Mouse (Mus musculus): ENCODE measurements at regions not wholly inside any gene's neighbourhood (a gene's known extent, or its start where the extent isn't known, plus 50 kb on each side); places are given as distances from the start of the nearest gene placed in this dataset.

DNA sequence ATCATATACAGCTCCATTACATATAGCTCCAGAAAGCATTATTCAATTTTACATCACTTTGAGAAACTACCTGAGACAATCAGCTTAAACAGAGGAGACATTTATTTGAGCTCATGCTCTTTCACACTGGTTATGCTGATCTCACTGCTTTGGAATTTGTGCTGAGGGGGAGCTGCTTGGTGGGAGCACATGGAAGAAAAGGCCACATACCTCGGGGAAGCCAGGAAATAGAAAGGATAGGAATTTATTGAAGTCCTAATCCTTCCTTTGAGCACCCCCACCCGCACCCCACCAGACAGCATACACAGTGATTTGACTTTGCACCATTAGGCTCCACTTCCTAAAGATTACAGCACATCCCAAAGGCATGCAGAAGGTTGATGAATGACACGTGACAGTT, 296.0 kb upstream of the Slc35b3 start:
- H3K4me1 ChIP-seq = no peaks in the 10 kb centered on the region
- 18% methylated on average over 3 of the region's 3 CpGs for WGBS
- no peak for ATAC-seq (ENCODE audit: borderline replicate concordance, extremely low read depth, low FRiP score, low TSS enrichment)
- no peaks in the 10 kb centered on the region for H3K27me3 ChIP-seq
- H3K4me3 ChIP-seq = no peak overlapping the region
- H3K9me3 ChIP-seq = no peaks in the 10 kb centered on the region
- H3K27ac ChIP-seq = no peak overlapping the region
- H3K36me3 ChIP-seq = no peaks in the 10 kb centered on the region
- H3K4me2 ChIP-seq = no peak overlapping the region
- no peak overlapping the region for H3K9ac ChIP-seq

DNA sequence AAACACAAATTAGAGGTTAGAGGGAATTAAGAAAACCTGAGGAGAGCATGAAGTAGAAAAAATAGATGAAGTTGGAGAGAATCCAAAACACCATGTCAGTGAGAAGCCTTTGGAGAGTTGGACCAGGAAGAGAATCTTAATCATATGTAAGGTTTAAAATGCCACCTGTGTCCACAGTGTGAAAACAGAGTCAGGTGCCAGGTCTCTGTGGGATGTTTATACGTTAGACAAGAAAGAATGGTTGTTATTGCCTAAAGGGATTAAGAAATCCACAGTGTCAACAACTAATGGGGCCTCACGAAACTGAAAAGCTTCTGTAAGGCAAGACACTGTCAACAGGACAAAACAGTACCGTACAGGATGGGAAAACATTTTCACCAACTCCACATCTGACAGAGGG, 294.7 kb upstream of the Slc35b3 start:
- H3K27me3 ChIP-seq = no peaks in the 10 kb centered on the region
- no peak for ATAC-seq (ENCODE audit: borderline replicate concordance, extremely low read depth, low FRiP score, low TSS enrichment)
- H3K9me3 ChIP-seq = no peaks in the 10 kb centered on the region
- H3K36me3 ChIP-seq = no peaks in the 10 kb centered on the region
- H3K4me1 ChIP-seq = no peaks in the 10 kb centered on the region
- H3K4me3 ChIP-seq = no peak overlapping the region
- 65% methylated on average over 3 of the region's 3 CpGs for WGBS
- H3K27ac ChIP-seq = no peak overlapping the region
- H3K4me2 ChIP-seq = no peak overlapping the region
- H3K9ac ChIP-seq = no peak overlapping the region

DNA sequence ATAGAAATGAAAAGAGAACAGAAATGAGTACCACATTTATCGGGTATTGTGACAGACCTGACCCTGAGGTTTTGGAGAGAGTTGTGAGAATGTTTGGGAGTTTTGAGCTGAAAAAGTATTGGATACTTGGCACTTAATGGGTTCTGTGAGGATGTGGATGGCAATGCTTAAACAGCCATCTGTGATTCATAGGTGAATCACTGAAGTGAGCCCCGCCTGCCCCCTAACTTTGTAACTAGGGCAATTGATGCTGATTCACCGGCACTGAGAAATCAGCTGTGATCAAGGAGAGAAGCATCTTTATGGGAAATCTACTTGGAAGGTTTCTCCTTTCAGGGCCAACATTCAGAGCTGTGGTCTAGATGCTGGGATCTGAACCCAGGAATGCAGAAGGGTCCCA, 291.9 kb upstream of the Slc35b3 start:
- H3K4me2 ChIP-seq = no peak overlapping the region
- no peak overlapping the region for H3K27ac ChIP-seq
- H3K9me3 ChIP-seq = no peaks in the 10 kb centered on the region
- WGBS = 97% methylated on average over 3 of the region's 3 CpGs
- no peak overlapping the region for H3K9ac ChIP-seq
- H3K4me3 ChIP-seq = no peak overlapping the region
- no peaks in the 10 kb centered on the region for H3K4me1 ChIP-seq
- no peaks in the 10 kb centered on the region for H3K36me3 ChIP-seq
- ATAC-seq (ENCODE audit: borderline replicate concordance, extremely low read depth, low FRiP score, low TSS enrichment) = no peak
- no peaks in the 10 kb centered on the region for H3K27me3 ChIP-seq

DNA sequence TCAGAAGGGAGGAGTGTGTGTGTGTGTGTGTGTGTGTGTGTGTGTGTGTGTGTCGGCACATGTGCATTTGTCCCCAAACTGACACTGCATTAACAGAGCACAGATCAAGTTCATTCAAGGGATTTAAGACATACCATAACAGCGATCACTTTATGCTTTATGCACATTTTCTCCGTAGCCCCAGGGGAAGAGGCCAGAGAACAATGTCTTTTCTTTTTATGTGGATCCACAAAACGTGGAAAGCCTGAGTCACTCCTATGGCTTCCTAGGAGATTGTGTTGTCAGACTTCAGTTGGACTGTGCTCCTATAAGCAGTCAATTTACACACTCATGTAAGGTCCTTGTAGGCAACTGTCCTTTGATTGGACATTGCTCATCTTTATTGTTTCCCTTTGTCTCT, 289.4 kb upstream of the Slc35b3 start:
- H3K27ac ChIP-seq = no peak overlapping the region
- WGBS = 73% methylated on average over 4 of the region's 4 CpGs
- H3K4me1 ChIP-seq = no peaks in the 10 kb centered on the region
- no peak for ATAC-seq (ENCODE audit: borderline replicate concordance, extremely low read depth, low FRiP score, low TSS enrichment)
- no peaks in the 10 kb centered on the region for H3K36me3 ChIP-seq
- H3K9ac ChIP-seq = no peak overlapping the region
- H3K4me3 ChIP-seq = no peak overlapping the region
- no peaks in the 10 kb centered on the region for H3K9me3 ChIP-seq
- no peak overlapping the region for H3K4me2 ChIP-seq
- no peaks in the 10 kb centered on the region for H3K27me3 ChIP-seq

DNA sequence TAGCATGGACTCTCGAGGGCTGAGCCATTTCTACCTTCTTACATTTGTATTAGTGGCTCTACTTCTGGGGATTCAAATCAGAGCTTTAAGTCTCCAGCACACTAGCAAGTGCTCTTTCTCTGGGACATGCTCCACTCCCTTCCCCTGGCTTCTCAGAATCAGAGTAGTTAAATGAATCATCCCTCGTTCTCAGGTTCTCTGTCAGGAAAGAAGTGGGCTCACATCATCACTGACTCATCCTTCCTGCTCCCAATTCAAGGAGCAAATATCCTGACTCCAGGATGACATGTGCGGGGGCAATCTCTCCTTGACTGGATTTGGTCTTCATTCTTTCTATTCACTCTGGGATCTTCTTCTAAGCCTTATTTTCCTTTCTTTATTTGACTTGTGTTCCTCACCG, 266.2 kb upstream of the Slc35b3 start:
- Histone ChIP-seq H3K27me3 (no peaks in the 10 kb centered on the region), H3K27ac (no peak overlapping the region), H3K4me1 (no peaks in the 10 kb centered on the region), H3K36me3 (no peaks in the 10 kb centered on the region), H3K9me3 (no peaks in the 10 kb centered on the region), H3K9ac (no peak overlapping the region), H3K4me2 (no peak overlapping the region), H3K4me3 (no peak overlapping the region)
- ATAC-seq (ENCODE audit: borderline replicate concordance, extremely low read depth, low FRiP score, low TSS enrichment) = no peak
- WGBS = 68% methylated on average over 4 of the region's 4 CpGs

DNA sequence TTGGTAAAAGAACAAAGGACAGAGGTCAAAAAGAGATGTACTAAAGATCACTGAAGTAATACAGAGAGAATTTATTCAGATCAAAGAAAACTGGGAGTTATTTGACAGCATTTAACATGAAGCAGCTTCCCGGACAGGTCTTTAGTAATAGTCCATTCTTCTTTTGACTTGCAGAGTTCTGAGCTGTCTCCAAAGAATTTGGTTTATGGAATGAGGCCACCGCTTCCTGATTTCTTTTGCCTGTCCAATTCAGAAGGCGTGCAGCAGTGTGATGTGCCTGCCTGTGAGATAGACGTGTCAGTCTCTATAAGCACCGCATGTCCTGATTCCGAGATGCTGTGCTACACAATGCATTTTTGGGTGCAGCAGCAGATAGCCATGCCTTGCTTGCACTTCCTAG, 265.0 kb upstream of the Slc35b3 start:
- H3K4me3 ChIP-seq = no peak overlapping the region
- no peaks in the 10 kb centered on the region for H3K27me3 ChIP-seq
- H3K4me1 ChIP-seq = no peaks in the 10 kb centered on the region
- no peaks in the 10 kb centered on the region for H3K9me3 ChIP-seq
- no peak for ATAC-seq (ENCODE audit: borderline replicate concordance, extremely low read depth, low FRiP score, low TSS enrichment)
- no peaks in the 10 kb centered on the region for H3K36me3 ChIP-seq
- H3K27ac ChIP-seq = no peak overlapping the region
- no peak overlapping the region for H3K4me2 ChIP-seq
- WGBS = 46% methylated on average over 6 of the region's 6 CpGs
- no peak overlapping the region for H3K9ac ChIP-seq

DNA sequence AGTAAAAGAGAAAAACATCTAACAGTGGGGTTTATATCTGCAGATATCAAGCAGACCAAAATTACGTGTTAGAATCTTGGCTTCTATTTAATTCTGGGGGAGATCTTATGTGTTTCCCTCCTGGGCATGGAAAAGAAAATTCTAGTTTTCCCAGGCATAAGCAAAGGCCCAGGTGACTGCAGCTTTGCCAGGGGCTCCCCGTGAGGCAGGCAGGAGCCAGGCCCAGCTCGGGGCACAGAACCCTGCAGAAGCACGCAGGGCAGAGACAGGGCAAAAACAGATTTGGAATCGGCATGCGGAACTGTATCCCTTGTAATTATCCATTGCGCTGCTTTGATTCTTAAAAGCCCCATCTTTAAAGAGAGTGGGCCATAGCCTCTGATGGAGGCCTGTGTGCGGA, 250.4 kb upstream of the Slc35b3 start:
- no peak overlapping the region for H3K4me3 ChIP-seq
- WGBS = 88% methylated on average over 8 of the region's 8 CpGs
- no peak for ATAC-seq (ENCODE audit: borderline replicate concordance, extremely low read depth, low FRiP score, low TSS enrichment)

DNA sequence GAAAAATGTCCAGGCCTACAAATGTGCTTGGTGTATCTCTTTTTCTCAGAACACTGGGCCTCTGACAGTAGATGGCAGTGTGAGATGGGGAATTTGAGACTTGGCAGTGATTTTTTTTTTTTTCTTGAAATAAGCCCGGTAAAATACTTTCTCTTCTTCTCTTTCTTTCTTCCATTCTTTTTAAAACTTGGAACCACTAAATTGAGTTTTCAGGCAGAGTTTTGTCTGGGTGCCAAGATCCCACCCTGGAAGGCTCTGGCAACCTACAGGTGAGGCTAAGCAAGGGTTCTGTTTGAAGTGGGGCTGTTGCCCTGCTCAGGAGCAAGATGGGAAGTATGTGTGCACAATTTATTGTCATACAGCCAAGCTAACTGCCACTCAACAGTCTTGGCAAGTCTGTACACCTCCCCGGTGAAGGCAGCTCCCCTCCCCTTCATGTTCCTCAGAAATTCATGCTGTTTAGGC, 223.1 kb upstream of the Slc35b3 start:
- no peak overlapping the region for H3K27ac ChIP-seq
- H3K9me3 ChIP-seq = no peaks in the 10 kb centered on the region
- no peaks in the 10 kb centered on the region for H3K4me1 ChIP-seq
- H3K36me3 ChIP-seq = no peaks in the 10 kb centered on the region
- ATAC-seq (ENCODE audit: borderline replicate concordance, extremely low read depth, low FRiP score, low TSS enrichment) = no peak
- H3K9ac ChIP-seq = no peak overlapping the region
- H3K27me3 ChIP-seq = no peaks in the 10 kb centered on the region
- WGBS = 4% methylated on average over 2 of the region's 2 CpGs
- no peak overlapping the region for H3K4me3 ChIP-seq
- peak overlapping the region; percentile 26 for H3K4me2 ChIP-seq

More for the DNA sequence above, 250.4 kb upstream of the Slc35b3 start:
- H3K9ac ChIP-seq = no peak overlapping the region
- H3K27ac ChIP-seq = no peak overlapping the region
- H3K36me3 ChIP-seq = no peaks in the 10 kb centered on the region
- H3K4me2 ChIP-seq = no peak overlapping the region
- no peaks in the 10 kb centered on the region for H3K4me1 ChIP-seq
- no peaks in the 10 kb centered on the region for H3K9me3 ChIP-seq
- no peaks in the 10 kb centered on the region for H3K27me3 ChIP-seq

DNA sequence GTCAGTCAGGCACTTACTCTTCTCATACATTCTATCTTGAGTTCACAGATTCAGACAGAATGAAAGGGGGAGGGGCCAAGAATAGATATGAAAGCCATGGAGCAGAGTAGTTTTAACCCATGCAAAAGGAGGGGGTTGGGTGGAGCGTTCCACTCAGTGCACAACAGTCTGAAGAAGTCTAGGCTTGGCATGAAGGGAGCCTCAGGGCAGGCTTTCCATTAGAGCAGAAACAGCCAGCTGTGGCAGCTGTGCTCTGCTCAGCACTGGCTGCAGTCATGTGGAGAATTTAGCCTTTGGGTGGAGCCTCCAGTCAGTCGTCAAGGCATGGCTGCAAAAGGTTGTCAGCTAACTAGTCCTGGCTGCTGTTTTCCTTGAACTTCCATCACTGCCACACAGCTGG, 201.3 kb upstream of the Slc35b3 start:
- H3K4me3 ChIP-seq = no peak overlapping the region
- 0 out of 2 replicates have a peak, but pooled peaks have one; percentile 11 for ATAC-seq (ENCODE audit: borderline replicate concordance, extremely low read depth, low FRiP score, low TSS enrichment)

DNA sequence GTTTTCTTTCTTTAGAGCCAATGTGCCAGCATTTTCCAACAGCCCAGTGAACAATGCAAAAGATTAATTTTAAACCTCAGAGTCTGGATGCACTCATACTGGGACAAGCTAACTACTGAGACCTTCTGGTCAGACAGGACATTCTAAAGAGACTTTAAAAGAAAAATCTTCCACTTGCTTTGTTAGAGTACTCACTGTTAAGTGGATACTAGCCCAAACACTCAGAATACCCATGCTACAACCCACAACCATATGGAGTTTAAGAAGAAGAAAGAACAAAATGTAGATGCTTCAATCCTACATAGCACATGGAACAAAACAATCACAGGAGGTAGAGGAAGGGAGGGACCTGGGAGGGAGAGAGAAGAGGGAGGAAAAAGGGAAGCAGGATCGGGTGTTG, 167.3 kb upstream of the Slc35b3 start:
- Histone ChIP-seq H3K9me3 (no peaks in the 10 kb centered on the region), H3K9ac (no peak overlapping the region), H3K4me2 (no peak overlapping the region), H3K27me3 (no peaks in the 10 kb centered on the region), H3K4me1 (no peaks in the 10 kb centered on the region), H3K36me3 (no peaks in the 10 kb centered on the region), H3K27ac (no peak overlapping the region), H3K4me3 (no peak overlapping the region)
- ATAC-seq (ENCODE audit: borderline replicate concordance, extremely low read depth, low FRiP score, low TSS enrichment) = no peak
- 43% methylated on average over 1 of the region's 1 CpGs for WGBS

More for the DNA sequence above, 201.3 kb upstream of the Slc35b3 start:
- 52% methylated on average over 2 of the region's 2 CpGs for WGBS
- Histone ChIP-seq H3K4me2 (no peak overlapping the region), H3K27me3 (no peaks in the 10 kb centered on the region), H3K4me1 (no peaks in the 10 kb centered on the region), H3K9me3 (no peaks in the 10 kb centered on the region), H3K36me3 (no peaks in the 10 kb centered on the region), H3K27ac (no peak overlapping the region), H3K9ac (no peak overlapping the region)

DNA sequence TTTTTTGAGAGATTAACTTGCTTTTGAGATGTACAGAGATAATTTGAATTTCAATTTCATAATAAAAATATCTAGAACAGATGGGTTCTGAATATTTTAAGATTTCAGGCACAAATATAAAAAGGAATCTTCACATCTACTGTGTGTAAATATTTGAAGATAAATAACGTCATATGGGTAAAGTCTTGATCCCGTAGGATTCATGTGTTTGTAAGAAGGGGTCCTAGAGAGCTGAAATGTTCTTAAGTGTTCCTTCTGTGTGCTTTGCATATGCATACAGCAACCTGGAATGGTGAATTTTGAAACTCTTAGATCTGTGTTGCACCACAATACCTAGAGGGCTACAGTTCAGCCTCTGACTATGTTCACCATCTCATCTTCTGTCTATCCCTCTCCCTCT, 131.4 kb upstream of the Slc35b3 start:
- H3K27me3 ChIP-seq = no peaks in the 10 kb centered on the region
- no peaks in the 10 kb centered on the region for H3K9me3 ChIP-seq
- H3K4me1 ChIP-seq = no peaks in the 10 kb centered on the region
- H3K27ac ChIP-seq = no peak overlapping the region
- WGBS = 58% methylated on average over 2 of the region's 2 CpGs
- no peak for ATAC-seq (ENCODE audit: borderline replicate concordance, extremely low read depth, low FRiP score, low TSS enrichment)
- no peak overlapping the region for H3K9ac ChIP-seq
- H3K4me3 ChIP-seq = no peak overlapping the region
- H3K4me2 ChIP-seq = no peak overlapping the region
- no peaks in the 10 kb centered on the region for H3K36me3 ChIP-seq

DNA sequence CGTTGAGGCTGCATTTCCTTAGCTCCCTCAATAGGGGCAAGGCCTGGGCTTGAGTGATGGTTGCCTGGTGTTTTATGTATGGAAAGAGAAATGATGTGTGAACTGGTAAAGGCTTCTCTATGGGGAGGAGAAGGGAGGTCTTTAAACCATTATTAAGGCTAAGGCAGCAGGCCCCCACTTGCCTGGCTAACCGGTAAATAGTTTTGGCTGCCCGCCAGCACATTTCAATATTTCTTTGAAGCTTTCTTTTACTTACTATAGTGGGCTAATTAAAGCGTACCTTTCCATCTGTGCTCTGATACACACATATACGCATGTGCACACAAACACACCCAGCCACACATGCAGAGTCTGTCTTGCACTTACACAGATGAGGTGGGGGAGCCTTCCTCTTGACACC, 123.9 kb upstream of the Slc35b3 start:
- no peak overlapping the region for H3K9ac ChIP-seq
- no peak overlapping the region for H3K4me3 ChIP-seq
- 58% methylated on average over 5 of the region's 5 CpGs for WGBS
- no peak overlapping the region for H3K4me2 ChIP-seq
- H3K4me1 ChIP-seq = no peaks in the 10 kb centered on the region
- ATAC-seq (ENCODE audit: borderline replicate concordance, extremely low read depth, low FRiP score, low TSS enrichment) = no peak
- H3K9me3 ChIP-seq = no peaks in the 10 kb centered on the region
- no peak overlapping the region for H3K27ac ChIP-seq
- no peaks in the 10 kb centered on the region for H3K36me3 ChIP-seq
- no peaks in the 10 kb centered on the region for H3K27me3 ChIP-seq

DNA sequence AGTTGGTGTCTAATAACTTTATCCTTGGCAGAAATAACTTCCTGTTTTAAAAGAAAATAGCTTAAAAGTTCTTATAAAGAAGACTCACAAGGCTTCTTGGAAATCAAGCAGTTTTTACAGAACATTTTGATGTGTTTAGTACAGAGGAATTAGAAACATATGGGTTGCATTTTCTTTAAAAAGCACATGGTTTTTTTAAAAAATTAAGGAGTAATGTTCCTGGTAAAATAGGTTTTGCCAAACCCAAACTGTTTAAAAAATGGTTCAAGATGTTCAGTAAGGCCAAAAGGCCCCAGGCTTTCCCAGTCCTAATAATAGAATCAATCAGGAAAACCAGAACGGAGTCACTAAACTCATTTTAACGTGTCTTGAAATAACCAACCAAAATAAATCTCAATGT, 113.5 kb upstream of the Slc35b3 start:
- H3K4me1 ChIP-seq = no peaks in the 10 kb centered on the region
- H3K36me3 ChIP-seq = no peaks in the 10 kb centered on the region
- WGBS = 76% methylated on average over 2 of the region's 2 CpGs
- ATAC-seq (ENCODE audit: borderline replicate concordance, extremely low read depth, low FRiP score, low TSS enrichment) = no peak
- H3K27me3 ChIP-seq = no peaks in the 10 kb centered on the region
- no peak overlapping the region for H3K9ac ChIP-seq
- H3K27ac ChIP-seq = no peak overlapping the region
- no peak overlapping the region for H3K4me2 ChIP-seq
- H3K4me3 ChIP-seq = no peak overlapping the region
- no peaks in the 10 kb centered on the region for H3K9me3 ChIP-seq

All from lung, embryonic 15.5 days (tissue).